Mouse (Mus musculus) liver, adult 2 months (tissue): ENCODE results near the gene Meis2. TPM values are rescaled to one million over a fixed set of nuclear protein-coding genes. Genes with fewer than 3 reads are reported as not detected.

ENCODE experiments used
- DNase-seq: peaks from one replicate; pipeline ENCODE4 v3.0.0-alpha.2; 2011; ENCODE audit warnings: low read depth, low spot score; ENCODE audit errors: extremely low read depth
- H3K27ac ChIP-seq: fragments of 200-500 bp; replicated peaks from 2 replicates; pipeline ENCODE4 v1.5.1; 2012; ENCODE audit warnings: low read depth, mild to moderate bottlenecking, control low read depth, inconsistent platforms, low read length; ENCODE audit not compliant: insufficient read depth
- H3K27me3 ChIP-seq: fragments of 200-500 bp; 2 replicates; pipeline ENCODE4 v1.6.1; 2012; ENCODE audit warnings: mild to moderate bottlenecking, moderate library complexity, low read length, inconsistent platforms; ENCODE audit not compliant: control insufficient read depth, insufficient read depth
- H3K36me3 ChIP-seq: fragments of 200-500 bp; 2 replicates; pipeline ENCODE4 v1.6.1; 2012; ENCODE audit warnings: low read length, inconsistent platforms; ENCODE audit not compliant: control insufficient read depth, insufficient read depth
- H3K4me1 ChIP-seq: fragments of 200-500 bp; 2 replicates; pipeline ENCODE4 v1.6.1; 2011; ENCODE audit warnings: low read length; ENCODE audit not compliant: control insufficient read depth, insufficient read depth
- H3K4me3 ChIP-seq: fragments of 200-500 bp; 2 replicates; pipeline ENCODE4 v1.5.1; 2011; ENCODE audit warnings: low read depth, mild to moderate bottlenecking, control low read depth, low read length, moderate library complexity; ENCODE audit not compliant: insufficient read depth
- H3K79me2 ChIP-seq: fragments of 200-500 bp; 2 replicates; pipeline ENCODE4 v1.6.1; 2012; ENCODE audit warnings: inconsistent platforms, mild to moderate bottlenecking, low read length, moderate library complexity; ENCODE audit not compliant: control insufficient read depth, insufficient read depth
- H3K9ac ChIP-seq: fragments of 200-500 bp; 2 replicates; pipeline ENCODE4 v1.6.1; 2012; ENCODE audit warnings: low read depth, mild to moderate bottlenecking, control low read depth, inconsistent platforms, low read length
- CTCF ChIP-seq: fragments of 200-500 bp; IDR thresholded peaks from 2 replicates; pipeline ENCODE4 v1.5.1; 2011; ENCODE audit warnings: low read depth, low read length, control low read depth
- POLR2A ChIP-seq: fragments of 200-500 bp; IDR thresholded peaks from 2 replicates; pipeline ENCODE4 v1.6.1; 2011; ENCODE audit warnings: low read length, control low read depth; ENCODE audit not compliant: insufficient read depth; ENCODE audit errors: extremely low read depth
- WGBS: fragments of 180-500 bp; shearing (Covaris S2); methylation state at CpG from one replicate; pipeline ENCODE4 v1.1.7; 2018; 5-methylcytosine and 5-hydroxymethylcytosine counted together
- polyA plus RNA-seq: library from polyadenylated mRNA; depleted of rRNA; stranded (reverse); fragments of >200 nt; gene quantifications from 2 replicates; pipeline ENCODE4 v1.2.3, GENCODE M21; 2012
- total RNA-seq: library from RNA; depleted of rRNA; stranded (reverse); fragments of >200 nt; gene quantifications from 2 replicates; pipeline ENCODE4 v1.2.3, GENCODE M21; 2014

The Meis2 gene
- total and polyA plus RNA-seq, 2 experiments: 2.2 to 4.5 TPM

GRCm38 (mm10) chr2:116002354-116002753 lies 63.3 kb downstream of the Meis2 start:
- H3K79me2 ChIP-seq: no peaks in the 10 kb centered on the region
- 79% methylated on average over 6 of the region's 6 CpGs for WGBS
- peaks cover 3% of the 10 kb centered on the region; the same call in 1 of the 2 replicates for H3K36me3 ChIP-seq
- no peaks in the 10 kb centered on the region for H3K4me1 ChIP-seq
- H3K27ac ChIP-seq: no peak overlapping the region
- H3K9ac ChIP-seq: no peak overlapping the region
- DNase-seq: no peak
- TF ChIP-seq CTCF (no peak), POLR2A (no peak)
- H3K27me3 ChIP-seq: no peaks in the 10 kb centered on the region
- no peak overlapping the region for H3K4me3 ChIP-seq

- Histone ChIP-seq H3K36me3 (peaks cover 3% of the 10 kb centered on the region; the same call in 1 of the 2 replicates), H3K9ac (no peak overlapping the region), H3K27ac (no peak overlapping the region), H3K79me2 (no peaks in the 10 kb centered on the region), H3K27me3 (no peaks in the 10 kb centered on the region), H3K4me3 (no peak overlapping the region), H3K4me1 (no peaks in the 10 kb centered on the region)
- WGBS: 87% methylated on average over 6 of the region's 6 CpGs
- no peak for DNase-seq
- TF ChIP-seq POLR2A (no peak), CTCF (no peak)
These were observed 64.1 kb downstream of the Meis2 start for GRCm38 (mm10) chr2:116001352-116002138.

GRCm38 (mm10) chr2:116000514-116000913 lies 65.1 kb downstream of the Meis2 start:
- H3K9ac ChIP-seq: no peak overlapping the region
- DNase-seq: no peak
- 93% methylated on average over 5 of the region's 5 CpGs for WGBS
- TF ChIP-seq CTCF (no peak), POLR2A (no peak)
- H3K4me1 ChIP-seq: no peaks in the 10 kb centered on the region
- H3K27ac ChIP-seq: no peak overlapping the region
- no peaks in the 10 kb centered on the region for H3K27me3 ChIP-seq
- no peaks in the 10 kb centered on the region for H3K79me2 ChIP-seq
- H3K36me3 ChIP-seq: peaks cover 3% of the 10 kb centered on the region; the same call in 1 of the 2 replicates
- no peak overlapping the region for H3K4me3 ChIP-seq

GRCm38 (mm10) chr2:115998802-115999201 lies 66.8 kb downstream of the Meis2 start:
- WGBS: 76% methylated on average over 5 of the region's 5 CpGs
- H3K27ac ChIP-seq: no peak overlapping the region
- peaks cover 3% of the 10 kb centered on the region; the same call in 1 of the 2 replicates for H3K36me3 ChIP-seq
- no peaks in the 10 kb centered on the region for H3K79me2 ChIP-seq
- no peaks in the 10 kb centered on the region for H3K4me1 ChIP-seq
- no peak for DNase-seq
- TF ChIP-seq POLR2A: no peak
- TF ChIP-seq CTCF: no peak
- no peaks in the 10 kb centered on the region for H3K27me3 ChIP-seq
- H3K4me3 ChIP-seq: no peak overlapping the region
- no peak overlapping the region for H3K9ac ChIP-seq

GRCm38 (mm10) chr2:115996438-115996837 lies 69.2 kb downstream of the Meis2 start:
- 81% methylated on average over 2 of the region's 2 CpGs for WGBS
- H3K4me3 ChIP-seq: no peak overlapping the region
- DNase-seq: no peak
- H3K36me3 ChIP-seq: peaks cover 3% of the 10 kb centered on the region; the same call in 1 of the 2 replicates
- H3K79me2 ChIP-seq: no peaks in the 10 kb centered on the region
- no peaks in the 10 kb centered on the region for H3K4me1 ChIP-seq
- H3K27me3 ChIP-seq: no peaks in the 10 kb centered on the region
- no peak overlapping the region for H3K9ac ChIP-seq
- TF ChIP-seq POLR2A (no peak), CTCF (no peak)
- no peak overlapping the region for H3K27ac ChIP-seq

- TF ChIP-seq CTCF: no peak
- no peak for TF ChIP-seq POLR2A
These were observed 71.8 kb downstream of the Meis2 start for GRCm38 (mm10) chr2:115993877-115994276.

More at GRCm38 (mm10) chr2:115993877-115994276, 71.8 kb downstream of the Meis2 start:
- Histone ChIP-seq H3K9ac (no peak overlapping the region), H3K79me2 (no peaks in the 10 kb centered on the region), H3K4me1 (no peaks in the 10 kb centered on the region), H3K27me3 (no peaks in the 10 kb centered on the region), H3K36me3 (no peaks in the 10 kb centered on the region; the same call in 1 of the 2 replicates), H3K4me3 (no peak overlapping the region), H3K27ac (no peak overlapping the region)
- 95% methylated on average over 4 of the region's 4 CpGs for WGBS
- DNase-seq: no peak
